Mouse (Mus musculus): ENCODE measurements around the gene Creb3l2.

Creb3l2 gene

DNA sequence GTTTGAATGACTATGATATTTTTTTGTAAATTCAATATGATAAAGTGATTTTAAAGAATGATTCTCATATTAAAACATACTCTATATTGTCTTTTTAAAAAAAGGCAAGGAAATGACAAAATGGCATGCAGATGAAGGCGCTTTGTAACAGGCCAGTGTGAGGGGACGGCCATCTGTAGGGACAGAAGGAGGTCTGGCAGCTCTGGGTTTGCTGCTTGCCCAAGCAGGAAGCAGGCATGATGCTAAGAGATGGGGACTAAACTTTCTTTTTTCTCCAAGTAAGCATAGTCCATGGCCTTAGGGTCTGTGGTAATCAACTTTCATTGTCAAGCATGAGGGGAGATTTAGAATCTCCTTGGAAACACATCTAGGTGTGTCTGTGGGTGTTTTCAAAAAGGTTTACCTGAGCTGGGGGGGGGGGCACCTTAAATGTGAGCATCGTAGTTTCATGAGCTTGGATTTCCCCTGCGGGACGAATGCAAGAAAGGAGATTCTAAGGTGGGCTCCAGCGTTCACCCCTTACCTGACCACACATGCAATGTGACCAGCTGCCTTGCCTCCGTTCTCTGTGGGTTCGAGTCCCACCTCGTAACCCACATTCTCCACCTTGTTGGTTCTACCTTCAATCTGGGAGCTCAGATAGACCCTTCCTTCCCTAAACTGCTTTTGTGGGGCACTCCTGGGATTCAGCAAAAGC lies 115.9 kb downstream of the Creb3l2 start:
- DNase-seq (ENCODE audit: low read depth, low spot score) = no peak

DNA sequence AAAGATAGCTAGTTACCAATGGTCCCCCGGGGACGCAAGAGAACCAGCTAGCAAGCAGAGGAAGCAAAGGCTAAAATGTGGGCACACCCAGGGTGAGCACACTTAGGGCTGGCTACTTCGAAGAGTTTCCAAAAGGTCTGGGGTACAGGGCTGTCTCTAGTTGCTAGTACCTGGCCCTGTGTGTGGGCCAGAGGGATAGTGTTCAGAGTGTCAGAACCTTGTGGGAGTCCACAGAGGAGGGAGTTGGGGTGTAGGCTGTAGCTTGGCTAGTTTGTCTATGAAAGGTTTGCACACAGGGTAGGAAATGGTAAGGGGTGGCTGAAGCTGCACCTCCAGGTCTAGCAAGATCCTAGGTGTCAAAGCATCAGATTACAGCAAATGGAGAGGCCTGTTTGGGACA lies 116.9 kb downstream of the Creb3l2 start:
- DNase-seq (ENCODE audit: low read depth, low spot score) = no peak

DNA sequence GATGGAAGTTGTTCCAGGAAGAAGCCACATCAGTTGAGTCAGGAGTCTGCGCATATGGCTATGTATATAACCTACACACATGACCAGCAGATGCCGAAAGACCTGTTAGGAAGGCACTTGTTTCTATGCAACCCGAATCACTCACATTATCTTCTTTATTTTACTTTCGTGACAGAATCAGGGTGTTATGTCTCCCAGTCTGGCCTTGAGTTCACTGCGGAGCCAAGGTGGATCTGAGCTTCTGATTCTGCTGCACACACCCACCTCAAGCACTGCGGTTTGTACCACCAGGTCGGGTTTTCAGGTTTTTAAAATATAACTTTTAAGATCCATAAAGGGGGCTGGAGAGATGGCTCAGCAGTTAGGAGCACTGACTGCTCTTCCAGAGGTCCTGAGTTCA lies 119.3 kb downstream of the Creb3l2 start:
- no peak for DNase-seq (ENCODE audit: low read depth, low spot score)

DNA sequence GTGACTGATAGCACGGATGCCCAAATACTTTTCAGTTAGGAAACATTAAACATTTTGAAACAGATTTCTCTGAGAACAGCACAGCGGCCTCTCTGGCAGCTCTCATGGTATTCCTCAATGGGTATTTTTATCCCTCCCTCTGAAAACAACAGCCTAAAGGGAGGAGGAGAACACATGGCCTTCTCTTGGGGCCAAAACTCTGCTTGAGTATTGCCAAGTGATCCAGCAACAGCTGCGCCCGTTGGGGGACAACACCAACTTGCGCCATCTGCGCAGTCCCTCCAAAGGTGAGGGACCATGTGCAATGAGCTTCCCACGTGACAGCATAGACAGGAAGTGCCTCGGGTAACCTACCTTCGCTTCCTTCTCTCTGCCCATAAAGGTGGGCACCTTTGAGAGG lies 119.9 kb downstream of the Creb3l2 start:
- DNase-seq (ENCODE audit: low read depth, low spot score) = no peak

DNA sequence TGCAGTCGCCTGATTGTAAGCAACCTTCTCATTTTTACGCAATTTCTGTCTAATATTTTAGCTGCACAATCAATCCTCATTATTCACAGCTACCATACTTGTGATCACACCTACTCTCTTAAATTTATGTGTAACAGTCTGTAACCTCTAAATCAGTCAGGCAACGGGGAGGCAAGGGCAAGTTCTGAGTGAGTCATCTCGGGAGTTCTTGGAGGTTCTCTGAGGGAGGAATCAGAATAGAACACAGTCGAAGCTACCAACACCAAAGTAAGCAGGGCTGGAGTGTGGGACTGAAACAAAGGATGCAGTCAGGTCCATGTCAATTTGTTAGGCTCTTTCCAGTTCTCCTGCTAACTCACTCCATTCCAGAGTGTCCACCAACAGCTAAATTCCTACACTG lies 124.0 kb downstream of the Creb3l2 start:
- no peak for DNase-seq (ENCODE audit: low read depth, low spot score)

DNA sequence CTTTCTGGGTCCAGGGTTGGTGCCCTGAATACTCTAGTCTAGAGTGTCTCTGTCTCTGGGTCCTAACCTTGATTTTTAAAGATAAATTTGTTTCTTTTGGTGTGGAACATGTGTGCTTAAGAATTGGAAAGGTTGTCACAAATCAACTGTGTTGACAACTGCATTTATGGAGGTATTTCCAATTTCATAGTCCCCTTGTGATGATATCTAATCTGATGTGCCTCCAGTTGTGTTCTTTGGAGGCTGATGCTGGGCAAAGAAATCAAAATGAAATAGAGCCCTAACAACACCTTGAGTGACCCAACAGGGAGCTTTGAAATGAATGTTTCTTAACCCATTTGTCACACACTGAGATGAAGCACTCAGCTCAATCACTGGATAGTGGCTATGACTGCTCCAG lies 126.5 kb downstream of the Creb3l2 start:
- DNase-seq (ENCODE audit: low read depth, low spot score) = no peak

DNA sequence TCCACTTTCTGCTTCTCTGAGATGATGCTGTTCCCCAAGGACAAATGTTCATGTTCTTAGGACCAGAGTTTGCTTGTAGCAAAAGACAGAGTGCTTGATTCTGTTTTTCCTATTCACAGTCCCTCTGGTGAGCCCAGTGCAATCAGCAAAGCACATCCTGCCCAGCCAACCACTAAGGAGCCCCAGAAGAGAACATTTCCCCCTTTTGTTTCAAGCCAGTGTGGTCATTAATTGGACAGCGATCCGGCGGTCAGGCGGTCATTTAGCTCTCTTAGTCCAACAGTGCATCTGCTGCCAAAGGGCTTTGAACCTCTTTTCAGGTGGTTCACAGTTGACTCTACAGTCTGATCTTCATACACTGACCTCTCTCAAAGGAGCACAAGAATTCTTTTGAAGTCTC lies 131.3 kb downstream of the Creb3l2 start:
- DNase-seq (ENCODE audit: low read depth, low spot score) = no peak

DNA sequence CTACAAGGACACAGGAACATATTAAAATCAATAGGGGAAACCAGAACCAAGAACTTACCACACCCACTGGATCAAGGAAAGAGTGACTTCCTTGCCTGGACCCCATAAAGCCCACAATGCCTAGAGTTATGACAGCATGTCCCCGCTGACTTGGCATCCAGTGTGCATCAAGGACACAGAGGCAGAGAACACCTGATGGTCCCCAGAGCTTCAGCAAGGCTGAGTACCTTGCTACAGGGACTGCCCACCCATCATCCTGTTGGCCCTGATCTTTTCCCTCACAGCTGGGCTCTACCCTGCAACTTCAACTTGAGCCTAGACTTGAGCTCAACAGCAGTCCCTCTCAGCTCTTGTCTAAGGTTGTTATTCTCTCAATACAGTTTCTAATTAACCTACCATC lies 135.3 kb downstream of the Creb3l2 start:
- DNase-seq (ENCODE audit: low read depth, low spot score) = no peak

DNA sequence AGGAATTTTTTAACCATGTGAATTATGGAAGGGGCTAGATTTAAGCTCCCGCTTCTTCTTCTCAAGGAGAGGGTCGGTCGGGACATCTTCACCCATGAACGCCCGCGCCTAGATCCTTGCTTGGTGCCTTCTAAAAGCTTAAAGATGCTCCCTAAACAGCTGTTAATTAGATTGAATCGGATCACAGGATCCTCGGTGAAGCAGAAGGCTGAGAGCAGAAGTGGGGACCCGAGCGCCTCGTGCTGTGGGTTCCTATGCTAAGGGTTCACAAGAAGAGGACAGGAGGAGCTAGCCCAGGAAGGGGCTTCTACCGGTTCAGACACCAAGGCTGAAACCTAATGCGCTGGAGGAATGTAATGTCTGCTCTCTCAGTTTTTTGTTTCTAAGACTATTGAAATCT lies 141.5 kb downstream of the Creb3l2 start:
- DNase-seq (ENCODE audit: low read depth, low spot score) = no peak

DNA sequence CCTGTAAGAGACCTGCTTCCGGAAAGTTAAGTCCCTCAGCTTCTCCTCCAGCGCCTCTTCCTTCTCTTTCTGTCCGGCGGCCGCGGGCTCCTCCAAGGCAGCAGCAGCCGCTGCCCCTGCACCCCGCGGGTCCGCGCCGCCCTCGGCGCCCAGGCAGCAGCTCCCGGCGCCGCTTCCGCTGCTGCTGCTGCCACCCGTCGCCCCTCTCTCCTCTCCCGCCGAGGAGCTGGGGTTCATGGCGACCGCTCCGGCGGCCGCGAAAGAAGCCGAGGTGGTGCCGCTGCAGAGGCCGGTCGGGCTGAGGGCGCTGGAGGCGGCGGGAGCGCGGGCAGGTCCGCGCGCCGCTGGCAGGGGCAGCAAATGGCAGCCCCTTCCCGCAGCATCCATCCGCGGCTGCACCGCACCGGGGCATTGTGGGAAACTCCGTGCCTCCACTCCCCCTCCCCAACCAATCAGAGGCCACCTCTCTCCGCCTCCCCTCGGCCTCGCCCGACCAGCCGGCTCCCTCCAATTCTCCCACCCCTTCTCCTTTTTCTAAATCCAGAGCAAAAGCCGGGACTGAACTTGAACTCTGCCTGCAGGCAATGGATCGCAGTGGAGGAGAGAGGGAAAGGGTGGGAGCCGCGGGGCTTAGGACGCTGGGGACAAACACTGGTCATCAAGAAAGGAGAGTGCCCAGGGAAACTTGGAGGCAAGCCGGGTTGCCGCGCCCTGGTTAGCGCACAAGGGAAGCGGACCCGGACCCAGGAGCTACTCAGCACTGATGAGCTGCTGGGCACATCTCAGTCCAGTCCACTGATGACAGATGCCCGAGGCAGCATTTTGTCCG lies 142.2 kb downstream of the Creb3l2 start, which contains the start of gene Dgki:
TSS of gene Dgki (minus strand) at position 623 of the 829 bp plus-strand sequence.
- DNase-seq (ENCODE audit: low read depth, low spot score) = no peak

DNA sequence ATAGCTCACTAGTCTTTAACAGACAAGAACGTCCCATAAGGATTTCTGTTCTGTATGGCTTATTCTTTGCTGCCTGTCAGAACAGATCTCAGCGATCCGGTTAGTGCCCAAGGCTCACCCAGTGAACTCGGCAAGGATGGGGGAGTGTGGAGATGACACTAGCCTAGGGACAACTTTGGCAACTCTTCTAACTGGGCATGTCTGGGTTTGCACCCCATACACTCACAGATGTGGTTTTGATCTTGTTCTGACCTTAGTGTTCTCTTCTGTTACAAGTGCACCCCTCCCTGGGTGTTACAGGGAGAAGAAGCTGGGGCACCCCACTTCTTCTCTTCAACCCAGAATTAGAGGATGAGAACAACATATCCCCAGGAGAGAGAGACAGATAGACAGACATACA lies 143.0 kb downstream of the Creb3l2 start:
- no peak for DNase-seq (ENCODE audit: low read depth, low spot score)

DNA sequence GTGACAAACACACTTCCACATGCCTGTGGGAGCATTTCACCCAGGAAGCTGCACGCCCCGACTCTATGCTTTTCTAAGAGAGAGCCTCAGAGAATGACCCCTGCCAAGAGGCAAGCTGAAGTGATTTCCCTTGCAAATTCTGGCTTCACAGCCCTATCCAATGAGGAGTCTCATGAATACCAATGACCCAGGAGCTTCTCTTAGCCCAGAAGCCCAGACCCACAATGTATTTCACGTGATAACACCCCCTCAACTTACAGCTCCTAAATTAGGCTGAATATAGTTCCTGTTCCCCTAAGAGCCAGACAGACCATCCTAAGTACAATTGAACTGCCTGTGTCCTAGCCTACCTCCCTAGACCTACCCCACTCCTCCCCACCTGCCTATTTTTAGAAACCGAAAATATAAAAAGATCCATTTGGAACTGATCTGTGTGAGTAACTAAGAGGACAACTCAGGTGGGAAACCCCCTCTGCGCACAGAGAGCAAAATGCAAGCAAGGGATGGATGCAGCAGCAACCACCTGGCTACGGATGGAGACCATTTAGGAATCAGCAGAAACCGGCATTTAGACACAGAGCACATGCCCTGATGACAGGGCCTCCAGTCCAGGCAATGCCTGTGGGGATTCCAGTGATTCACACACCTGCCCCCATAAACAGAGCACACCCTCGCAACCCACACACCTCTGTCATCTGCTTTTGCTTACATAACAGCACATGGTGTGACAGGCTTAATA lies 144.0 kb downstream of the Creb3l2 start:
- no peak for DNase-seq (ENCODE audit: low read depth, low spot score)

DNA sequence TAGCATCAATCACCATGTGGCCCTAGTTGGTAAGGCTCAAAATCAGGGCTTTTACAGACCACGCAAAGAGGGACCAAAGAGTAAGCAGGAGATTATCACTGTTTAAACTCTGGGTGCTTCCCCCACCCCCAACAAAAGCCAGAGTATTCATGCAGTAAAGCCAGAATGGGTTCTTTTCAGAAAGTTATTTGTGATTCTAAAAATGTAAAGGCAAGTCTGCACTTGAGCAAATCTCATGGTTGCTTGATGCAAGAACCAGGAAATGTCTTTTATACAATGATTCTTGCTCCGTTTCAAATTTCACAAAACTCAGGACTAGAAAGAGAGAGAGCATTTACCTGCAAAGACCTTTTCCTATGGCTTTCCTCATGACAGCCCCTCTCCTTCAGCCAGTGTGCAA lies 149.9 kb downstream of the Creb3l2 start:
- no peak for DNase-seq (ENCODE audit: low read depth, low spot score)

DNA sequence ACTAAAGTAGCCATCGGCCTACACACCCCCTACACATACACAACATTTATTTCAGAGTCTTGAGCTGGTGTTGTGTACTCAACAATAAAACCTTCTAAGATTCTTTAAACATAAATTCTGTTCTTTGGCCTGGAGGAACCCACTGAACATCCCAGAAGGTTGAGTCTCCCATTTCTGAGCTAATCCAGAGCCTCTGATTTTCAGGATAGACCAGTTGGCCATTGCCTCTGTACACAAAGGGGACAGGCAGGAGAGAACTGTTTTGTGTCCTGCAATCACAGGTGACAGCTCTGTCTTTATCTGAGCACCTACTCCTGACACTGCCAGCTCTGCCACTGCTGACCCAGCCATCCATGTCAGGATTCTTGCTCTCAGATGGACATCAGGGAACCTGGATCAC lies 150.8 kb downstream of the Creb3l2 start:
- no peak for DNase-seq (ENCODE audit: low read depth, low spot score)

DNA sequence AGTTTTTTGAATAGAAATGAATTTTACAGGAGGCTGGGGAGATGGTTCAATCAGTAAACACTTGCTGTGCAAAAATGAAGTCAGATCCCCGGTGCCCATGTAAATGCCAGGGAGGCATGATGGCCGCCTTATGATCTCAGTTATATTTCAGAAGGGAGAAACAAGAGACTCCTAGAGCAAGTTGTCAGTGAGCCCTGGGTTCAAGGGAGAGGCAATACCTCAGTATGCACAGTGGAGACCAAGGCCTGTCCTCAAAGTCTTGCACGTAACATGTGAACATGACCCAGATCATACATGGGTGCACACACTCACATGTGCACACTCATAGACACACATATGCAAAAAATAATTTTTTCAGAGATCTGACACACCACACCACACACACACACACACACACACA lies 151.3 kb downstream of the Creb3l2 start:
- DNase-seq (ENCODE audit: low read depth, low spot score) = no peak

DNA sequence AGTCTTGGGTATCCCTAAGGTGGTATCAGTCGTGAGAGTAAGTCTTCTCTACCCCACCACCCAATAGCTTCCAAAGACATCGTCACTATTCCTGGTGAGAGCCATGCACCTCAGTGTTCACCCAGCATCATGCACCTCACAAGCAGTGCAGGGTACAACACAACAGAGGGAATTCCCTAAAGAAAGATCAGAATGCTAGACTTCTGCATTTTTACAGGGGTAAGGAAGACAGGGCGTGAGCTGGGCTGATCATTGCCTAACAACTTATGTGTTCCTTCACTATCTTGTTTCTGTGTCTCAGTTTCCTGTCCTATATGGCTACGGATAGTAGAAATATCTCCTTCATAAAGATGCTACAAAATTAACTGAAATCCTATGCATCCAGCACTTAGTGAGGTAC lies 155.8 kb downstream of the Creb3l2 start:
- no peak for DNase-seq (ENCODE audit: low read depth, low spot score)

DNA sequence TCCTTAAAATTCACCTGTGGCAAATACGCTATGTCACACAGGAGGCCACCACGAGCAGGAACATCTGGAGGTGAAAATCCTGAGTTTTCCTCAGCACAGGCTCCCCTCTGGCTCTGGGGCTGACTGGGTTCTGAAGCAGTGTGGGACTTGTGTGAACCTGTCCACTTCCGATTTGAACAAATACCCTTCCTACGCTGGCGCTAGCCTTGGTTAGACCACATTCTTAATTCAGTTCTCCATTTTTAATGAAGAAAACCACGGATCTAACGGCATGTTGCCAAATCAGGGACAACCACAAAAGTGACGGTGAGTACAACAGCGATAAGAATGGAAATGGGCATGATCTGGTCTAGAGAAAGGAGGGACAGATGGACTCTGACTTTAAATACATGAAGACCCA lies 157.1 kb downstream of the Creb3l2 start:
- no peak for DNase-seq (ENCODE audit: low read depth, low spot score)

DNA sequence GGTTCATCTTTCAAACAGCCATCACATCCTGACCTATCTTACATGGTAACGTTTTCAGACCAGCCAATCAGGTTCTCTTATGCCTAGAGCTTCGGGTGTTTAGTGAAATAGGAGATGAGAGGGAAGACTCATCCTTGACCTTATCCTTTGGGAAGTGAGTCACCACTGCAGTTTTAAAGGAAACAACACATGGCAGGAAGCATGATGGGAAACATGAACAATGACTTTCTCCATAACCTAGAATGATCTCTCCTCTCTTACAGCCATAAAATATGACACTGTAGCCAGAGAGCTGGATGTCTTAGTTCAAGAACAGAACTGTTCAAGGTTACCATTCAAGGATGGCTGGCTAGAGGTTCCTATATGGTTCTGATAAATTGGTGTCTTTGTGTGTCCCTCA lies 158.6 kb downstream of the Creb3l2 start:
- no peak for DNase-seq (ENCODE audit: low read depth, low spot score)

DNA sequence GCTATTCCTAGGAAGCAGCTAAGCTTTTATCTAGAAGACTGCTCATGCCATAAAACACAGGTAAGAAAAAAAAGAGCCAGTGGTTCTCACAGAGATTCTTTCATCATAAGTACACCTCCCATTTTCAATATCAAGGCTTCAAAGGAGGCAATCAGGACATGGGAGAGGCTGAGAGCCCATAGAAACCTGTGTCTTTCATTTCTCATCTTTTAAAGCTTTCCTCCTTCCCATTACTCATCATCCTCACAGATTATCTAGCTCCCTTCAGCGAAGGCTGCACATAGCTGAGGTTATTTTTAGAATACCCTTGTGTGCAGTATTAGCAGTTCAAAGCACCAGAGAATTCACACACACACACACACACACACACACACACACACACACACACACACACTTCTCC lies 159.3 kb downstream of the Creb3l2 start:
- DNase-seq (ENCODE audit: low read depth, low spot score) = no peak
